Mouse (Mus musculus): ENCODE measurements around the gene P3h4. TPM values are rescaled to one million over a fixed set of nuclear protein-coding genes. Genes with fewer than 3 reads are reported as not detected.

Gene P3h4
- polyA plus RNA-seq, 1 experiment, result not detected

DNA sequence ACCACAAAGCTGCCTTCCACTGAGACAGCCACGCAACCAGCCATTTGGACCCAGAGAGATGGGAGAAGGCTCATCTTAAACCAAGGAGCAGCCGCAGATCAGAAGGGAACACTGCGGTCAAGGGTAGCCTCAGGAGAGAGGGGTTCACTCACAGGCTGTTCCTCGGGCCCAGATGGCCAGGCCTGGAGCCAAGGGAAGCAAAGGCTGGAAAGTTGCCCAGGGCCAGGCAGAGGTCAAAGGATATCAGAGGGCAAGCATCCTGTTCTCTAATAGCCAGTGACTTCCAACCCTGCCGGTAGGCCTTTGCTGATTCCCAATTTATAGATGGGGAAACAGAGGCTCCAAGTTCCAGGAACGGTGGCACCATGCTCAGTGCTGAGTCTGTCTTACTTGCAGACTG is 26.0 kb downstream of the P3h4 start:
- TF ChIP-seq GATA1 (IDR thresholded peaks at IDR 0.05; ENCODE audit: low read length), result no peak

DNA sequence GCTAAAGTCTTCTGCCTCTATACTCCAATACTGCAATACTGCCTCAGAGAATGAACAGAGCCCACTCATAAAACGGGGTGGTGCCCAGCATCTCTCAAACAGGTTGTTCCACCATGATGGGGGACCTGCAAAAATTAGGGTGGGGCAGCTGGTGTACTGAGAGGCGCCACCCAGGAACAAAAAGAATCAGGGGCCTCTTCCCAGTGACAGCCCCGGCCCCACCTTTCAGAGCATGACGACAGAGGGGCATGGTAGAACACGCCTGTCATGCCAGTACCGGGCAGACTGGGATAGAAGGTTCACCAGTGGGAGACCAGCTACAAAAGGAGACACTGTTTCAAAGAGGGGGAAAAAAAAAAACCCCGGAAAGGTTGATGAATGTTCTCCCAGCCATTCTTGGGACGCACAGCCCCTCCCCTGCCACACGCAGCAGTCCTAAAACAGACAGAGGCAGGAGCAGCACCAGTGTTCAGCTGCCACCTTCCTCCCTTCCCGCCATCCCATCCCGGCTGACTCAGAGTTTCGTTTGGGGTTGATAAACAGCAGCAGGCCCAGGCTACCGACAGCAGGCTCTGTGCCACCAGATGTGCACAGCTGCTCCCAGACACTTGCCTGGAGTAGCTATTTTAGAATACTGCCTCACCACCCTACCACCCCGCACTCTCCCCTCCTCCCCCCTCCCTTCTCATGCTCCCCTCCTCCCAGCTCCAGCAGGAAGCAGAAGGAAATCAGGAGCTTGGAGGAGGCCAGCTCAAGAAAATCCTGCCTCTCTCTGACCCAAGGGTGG is 26.9 kb downstream of the P3h4 start:
- no peak for TF ChIP-seq GATA1 (IDR thresholded peaks at IDR 0.05; ENCODE audit: low read length)

- TF ChIP-seq GATA1 (IDR thresholded peaks at IDR 0.05; ENCODE audit: low read length), result no peak
These were observed 27.5 kb downstream of the P3h4 start for GRCm38 (mm10) chr11:100387111-100387510.

DNA sequence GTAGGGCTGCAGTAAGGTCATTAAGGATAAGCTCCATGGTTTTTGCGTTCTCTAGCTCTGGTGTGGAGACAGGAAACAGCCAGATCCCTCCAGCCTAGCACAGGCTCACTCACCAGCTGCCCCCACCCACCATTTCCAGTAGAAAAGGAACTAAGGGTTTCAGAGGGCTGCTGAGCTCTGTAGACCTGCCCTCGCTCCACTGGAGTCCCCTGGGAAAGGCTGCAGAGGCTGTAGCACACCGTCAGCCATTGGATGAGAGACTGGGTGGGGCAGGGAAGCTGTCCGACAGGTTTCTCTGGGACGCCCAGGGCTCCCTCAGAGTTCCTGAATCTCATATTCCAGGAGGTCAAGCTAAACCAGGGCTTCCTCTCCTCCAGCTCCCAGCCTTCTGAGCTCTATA is 28.1 kb downstream of the P3h4 start:
- TF ChIP-seq GATA1 (IDR thresholded peaks at IDR 0.05; ENCODE audit: low read length), result no peak

GRCm38 (mm10) chr11:100385016-100385415 is 29.6 kb downstream of the P3h4 start:
- no peak for TF ChIP-seq GATA1 (IDR thresholded peaks at IDR 0.05; ENCODE audit: low read length)

DNA sequence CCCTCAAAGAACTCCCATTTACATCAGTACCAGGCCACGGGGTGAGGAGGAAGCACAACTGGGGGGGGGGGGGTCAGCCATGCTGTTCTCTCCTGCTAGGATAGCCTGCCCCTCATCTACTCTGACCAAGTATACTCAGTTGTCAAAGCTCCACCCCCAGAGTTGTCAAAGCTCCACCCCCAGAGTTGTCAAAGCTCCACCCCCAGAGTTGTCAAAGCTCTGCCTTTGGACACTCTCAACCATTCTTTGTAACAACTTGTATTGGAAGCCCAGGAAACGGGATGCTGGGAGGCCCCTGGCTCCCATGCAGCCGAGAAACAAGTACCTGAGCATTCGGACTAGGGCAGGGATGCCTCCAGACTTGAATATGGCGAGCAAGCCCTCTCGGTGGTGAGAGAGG is 32.0 kb downstream of the P3h4 start:
- TF ChIP-seq GATA1 (IDR thresholded peaks at IDR 0.05; ENCODE audit: low read length), result no peak

GRCm38 (mm10) chr11:100379311-100379710 is 35.3 kb downstream of the P3h4 start:
- no peak for TF ChIP-seq GATA1 (IDR thresholded peaks at IDR 0.05; ENCODE audit: low read length)

GRCm38 (mm10) chr11:100378446-100378845 is 36.2 kb downstream of the P3h4 start:
- TF ChIP-seq GATA1 (IDR thresholded peaks at IDR 0.05; ENCODE audit: low read length), result no peak

GRCm38 (mm10) chr11:100377989-100378388 is 36.6 kb downstream of the P3h4 start:
- TF ChIP-seq GATA1 (IDR thresholded peaks at IDR 0.05; ENCODE audit: low read length), result no peak

- no peak for TF ChIP-seq GATA1 (IDR thresholded peaks at IDR 0.05; ENCODE audit: low read length)
These were observed 37.8 kb downstream of the P3h4 start for GRCm38 (mm10) chr11:100376746-100377389.

DNA sequence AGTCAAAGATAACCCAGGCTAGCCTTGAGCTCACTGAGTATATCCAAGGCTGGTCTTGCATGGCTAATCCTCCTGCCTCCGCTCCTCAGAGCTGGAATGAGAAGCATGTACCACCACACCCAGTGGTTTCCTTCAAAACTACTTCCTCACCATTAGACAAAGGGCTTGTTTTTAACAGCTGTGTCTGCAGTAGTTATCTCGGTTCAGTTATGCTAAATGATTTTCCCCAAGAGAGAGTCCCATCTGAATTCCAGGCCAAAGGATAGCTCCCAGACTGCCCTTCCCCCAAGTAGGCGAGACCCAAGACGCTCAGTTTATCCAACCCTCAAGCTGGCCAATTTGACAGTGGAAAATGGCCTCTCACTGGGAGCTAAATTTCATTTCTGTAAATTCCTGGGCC is 38.6 kb downstream of the P3h4 start:
- no peak for TF ChIP-seq GATA1 (IDR thresholded peaks at IDR 0.05; ENCODE audit: low read length)

- no peak for TF ChIP-seq GATA1 (IDR thresholded peaks at IDR 0.05; ENCODE audit: low read length)
These were observed 39.5 kb downstream of the P3h4 start for GRCm38 (mm10) chr11:100375127-100375526.

DNA sequence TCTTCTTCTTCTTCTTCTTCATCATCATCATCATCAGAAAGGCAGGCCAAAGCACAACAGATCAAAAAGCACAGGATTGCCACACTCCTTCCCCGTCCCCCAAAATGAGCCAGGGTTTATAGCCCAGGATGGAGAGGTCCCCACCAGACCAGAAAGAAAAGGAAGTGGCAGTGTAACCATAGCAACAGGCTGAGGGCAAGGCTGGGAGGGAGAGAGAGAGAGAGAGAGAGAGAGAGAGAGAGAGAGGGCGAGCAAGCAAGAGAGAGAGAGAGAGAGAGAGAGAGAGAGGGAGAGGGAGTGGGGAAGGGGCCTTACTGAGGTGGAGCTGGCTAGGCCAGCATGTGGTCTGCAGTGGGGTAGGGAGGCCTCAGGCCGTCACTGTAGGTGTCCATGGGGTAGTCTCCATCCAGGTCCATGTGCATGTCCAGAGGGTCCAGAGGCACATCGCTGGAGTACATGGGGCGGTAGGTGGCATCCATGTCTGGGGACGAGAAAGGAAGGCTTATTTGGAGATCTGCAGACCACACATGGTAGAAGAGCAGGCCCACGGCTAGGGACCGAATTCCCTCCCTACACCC is 42.6 kb downstream of the P3h4 start:
- TF ChIP-seq GATA1 (IDR thresholded peaks at IDR 0.05; ENCODE audit: low read length), result no peak

DNA sequence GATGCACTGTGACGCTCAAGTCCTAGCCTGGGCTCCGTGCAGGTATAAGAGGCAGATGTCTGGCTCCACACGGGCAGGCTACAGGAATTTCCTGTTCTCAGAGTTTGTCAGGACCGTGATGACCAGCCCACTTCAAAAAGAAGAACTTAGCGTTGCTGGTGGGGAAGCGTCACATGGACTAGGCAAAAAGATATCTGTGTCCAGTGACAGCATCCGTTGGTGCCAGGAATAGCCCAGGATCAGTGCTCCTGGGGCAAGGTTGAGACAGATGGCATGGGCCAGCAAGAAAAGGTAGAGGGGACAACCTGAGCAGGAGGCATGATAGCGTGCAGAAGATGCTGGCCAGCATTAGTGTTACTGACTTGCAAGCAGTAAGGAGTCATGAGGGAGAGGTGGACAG is 44.8 kb downstream of the P3h4 start:
- no peak for TF ChIP-seq GATA1 (IDR thresholded peaks at IDR 0.05; ENCODE audit: low read length)

DNA sequence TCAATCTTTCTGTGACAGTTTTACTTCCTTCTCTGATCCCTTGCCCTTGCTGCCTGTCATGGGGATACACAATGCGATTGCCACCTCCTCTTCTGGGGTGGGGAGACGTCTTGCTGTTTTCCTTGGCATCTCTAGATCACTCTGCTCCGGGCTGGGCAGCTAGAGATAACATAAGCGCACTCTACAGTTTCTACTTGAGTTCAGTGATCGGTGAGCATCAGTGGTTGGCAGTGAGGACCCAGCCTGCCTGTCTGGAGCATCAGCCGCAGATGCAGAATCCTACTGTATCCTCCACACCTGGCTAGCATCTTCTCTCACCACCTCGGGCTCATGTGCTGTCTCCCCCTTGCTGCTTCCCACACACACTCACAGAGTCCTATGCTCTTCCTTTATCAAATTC is 45.5 kb downstream of the P3h4 start:
- no peak for TF ChIP-seq GATA1 (IDR thresholded peaks at IDR 0.05; ENCODE audit: low read length)

DNA sequence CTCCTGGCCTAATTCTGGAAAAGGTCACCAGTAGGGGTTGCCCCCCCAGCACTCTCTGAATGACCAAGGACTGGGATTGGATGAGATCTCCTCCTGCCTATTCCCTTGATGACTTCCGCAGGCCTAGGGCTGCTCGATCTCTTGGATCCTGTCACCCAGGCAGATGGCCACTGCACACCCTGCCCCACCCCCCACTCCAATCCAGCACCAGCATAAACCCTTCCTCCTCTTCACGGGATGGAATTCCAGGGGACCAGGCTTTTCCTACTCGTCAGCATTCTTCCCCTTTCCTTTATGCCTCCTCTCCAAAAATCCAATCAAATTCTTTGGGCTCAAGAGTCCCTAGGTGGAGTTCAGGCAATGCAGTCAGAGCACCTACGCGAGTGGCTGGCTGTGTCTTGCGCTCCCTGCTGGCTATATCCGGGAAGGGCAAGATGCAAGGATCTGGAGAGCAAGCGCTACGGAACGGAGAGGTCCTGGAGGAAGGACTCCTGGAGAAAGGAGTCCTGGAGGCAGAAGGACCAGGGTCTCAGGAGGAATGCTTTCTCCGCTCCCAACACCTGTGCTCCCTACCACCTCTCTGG is 51.6 kb downstream of the P3h4 start:
- no peak for TF ChIP-seq GATA1 (IDR thresholded peaks at IDR 0.05; ENCODE audit: low read length)
